Mouse (Mus musculus) WW6 (cell line): ENCODE measurements around the gene Hoxd3.

Experiments
- DNase-seq: peaks from one replicate; pipeline ENCODE4 v3.0.0-alpha.2; 2013; ENCODE audit warnings: low read depth, low spot score

Hoxd3 gene

GRCm38 (mm10) chr2:74678891-74679595 lies 32.7 kb upstream of the Hoxd3 start, which contains the start of gene Hoxd11:
TSS of gene Hoxd11 (plus strand) at chr2:74679557.
- DNase-seq = no peak

- DNase-seq = no peak
Observed at GRCm38 (mm10) chr2:74679596-74679971, 32.1 kb upstream of the Hoxd3 start.

GRCm38 (mm10) chr2:74679980-74680379 lies 31.7 kb upstream of the Hoxd3 start:
- DNase-seq = no peak

DNA sequence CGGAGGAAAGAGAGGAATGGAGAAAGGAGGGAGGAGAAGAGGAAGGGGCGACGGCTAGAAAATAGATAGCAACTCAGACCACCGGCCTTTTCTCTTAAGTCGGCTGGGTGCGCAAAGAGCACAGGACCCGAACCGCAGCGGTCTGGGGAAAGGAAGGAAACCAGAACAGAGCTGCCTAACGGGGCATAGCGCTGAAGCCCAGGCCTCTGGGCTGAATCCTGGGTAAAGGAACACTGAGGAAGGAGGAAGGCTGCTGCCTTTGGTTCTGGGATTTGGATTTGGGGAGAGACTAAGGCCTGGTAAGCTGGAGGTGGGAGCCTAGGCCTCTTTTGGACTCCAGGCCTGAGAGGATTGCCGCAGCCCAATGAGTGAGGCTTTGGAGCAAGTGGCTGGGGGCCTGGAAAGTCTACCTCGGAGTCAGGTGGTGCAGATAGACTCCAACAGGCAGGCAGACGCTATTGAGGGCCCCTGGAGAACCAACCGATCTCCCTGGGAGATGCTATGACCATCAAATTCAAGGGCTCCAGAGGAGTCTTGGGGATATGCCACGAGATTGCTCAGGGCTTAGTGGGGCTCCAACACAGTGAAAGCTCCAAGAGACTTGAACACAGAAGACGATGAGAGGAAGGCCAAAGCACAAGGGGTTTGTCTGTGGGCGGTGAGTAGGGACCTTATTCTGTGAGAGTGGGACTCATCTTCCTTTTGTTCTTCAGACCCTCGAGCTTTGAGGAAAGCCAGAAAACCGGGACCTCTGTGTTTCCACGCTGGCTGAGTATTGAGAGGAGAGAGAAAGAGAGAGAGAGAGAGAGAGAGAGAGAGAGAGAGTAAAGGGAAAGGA lies 30.9 kb upstream of the Hoxd3 start:
- no peak for DNase-seq

- DNase-seq = no peak
Observed at GRCm38 (mm10) chr2:74681594-74682531, 29.9 kb upstream of the Hoxd3 start.

DNA sequence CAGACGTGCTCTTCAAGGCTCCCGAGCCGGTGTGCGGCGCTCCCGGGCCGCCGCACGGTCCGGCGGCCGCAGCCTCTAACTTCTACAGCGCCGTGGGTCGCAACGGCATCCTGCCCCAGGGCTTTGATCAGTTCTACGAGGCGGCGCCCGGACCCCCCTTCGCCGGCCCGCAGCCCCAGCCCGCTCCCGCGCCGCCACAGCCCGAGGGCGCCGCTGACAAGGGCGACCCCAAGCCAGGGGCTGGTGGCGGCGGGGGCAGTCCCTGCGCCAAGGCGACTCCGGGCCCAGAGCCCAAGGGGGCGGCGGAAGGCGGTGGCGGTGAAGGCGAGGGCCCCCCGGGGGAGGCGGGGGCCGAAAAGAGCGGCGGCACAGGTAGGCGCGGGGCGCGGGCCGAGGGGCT lies 28.9 kb upstream of the Hoxd3 start:
- no peak for DNase-seq

GRCm38 (mm10) chr2:74683471-74683951 lies 28.2 kb upstream of the Hoxd3 start:
- no peak for DNase-seq

- DNase-seq = no peak
Observed at GRCm38 (mm10) chr2:74684106-74684505, 27.6 kb upstream of the Hoxd3 start.

DNA sequence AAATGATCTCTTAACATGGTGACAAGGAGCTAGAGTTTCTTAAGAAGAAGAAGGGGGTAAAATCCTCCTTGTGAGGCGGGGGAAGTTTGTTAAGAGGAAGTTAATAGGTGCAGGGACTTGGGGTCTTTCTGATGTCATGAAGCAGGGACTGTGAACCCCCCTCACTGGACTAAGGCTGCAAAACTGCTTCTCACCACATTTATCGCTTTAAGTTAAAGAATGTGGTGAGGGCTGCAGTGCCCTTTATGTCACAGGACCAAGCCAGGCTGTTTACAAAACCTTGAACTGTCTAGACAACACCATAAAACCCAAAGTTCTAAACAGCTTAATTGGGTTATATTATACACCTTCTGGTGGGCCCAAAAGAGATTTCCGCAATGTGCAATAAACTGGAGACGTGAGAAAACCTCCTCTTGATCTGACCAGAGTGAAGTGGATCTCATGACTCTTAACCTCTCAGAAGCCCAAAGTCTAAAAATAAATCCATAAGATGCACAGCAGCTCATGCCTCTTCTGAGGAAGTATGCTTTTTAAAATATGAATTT lies 26.6 kb upstream of the Hoxd3 start:
- DNase-seq = no peak

GRCm38 (mm10) chr2:74686301-74686987 lies 25.3 kb upstream of the Hoxd3 start:
- no peak for DNase-seq

DNA sequence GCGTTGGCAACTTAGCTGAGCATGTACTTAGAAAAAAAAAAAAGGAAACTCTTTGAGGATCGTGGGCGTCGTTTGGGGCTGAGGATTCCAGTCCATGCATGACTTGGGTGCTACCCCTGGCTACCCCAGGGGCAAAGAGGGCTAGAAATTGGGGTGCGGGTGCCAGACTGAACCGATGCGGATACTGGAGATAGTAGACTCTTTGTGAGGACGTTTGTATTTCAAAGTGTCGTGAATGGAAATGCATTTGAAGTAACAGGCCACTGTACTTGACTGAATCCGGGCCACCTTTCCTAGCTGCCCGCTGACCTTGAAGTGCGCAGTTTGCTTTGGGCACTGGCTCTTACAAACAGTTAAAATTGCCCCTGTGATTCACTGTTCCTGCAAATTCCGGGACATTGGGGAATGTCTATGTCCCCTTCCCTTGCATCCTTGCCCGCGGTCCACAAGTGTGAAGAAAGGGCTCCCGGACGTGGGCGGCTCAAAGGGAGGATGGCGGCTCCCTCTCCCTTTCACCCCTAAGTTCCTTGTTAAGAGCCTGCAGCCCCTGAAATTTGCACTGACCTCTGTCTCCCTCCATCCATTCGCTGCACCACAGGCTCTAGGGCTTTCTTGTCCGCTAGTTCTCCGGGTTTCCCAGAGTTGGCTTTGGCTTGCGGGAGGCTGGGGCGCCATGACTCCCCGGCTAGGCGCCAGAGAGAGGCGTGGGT lies 24.6 kb upstream of the Hoxd3 start:
- DNase-seq = no peak

- DNase-seq = no peak
Observed at GRCm38 (mm10) chr2:74687698-74688555, 23.8 kb upstream of the Hoxd3 start.

DNA sequence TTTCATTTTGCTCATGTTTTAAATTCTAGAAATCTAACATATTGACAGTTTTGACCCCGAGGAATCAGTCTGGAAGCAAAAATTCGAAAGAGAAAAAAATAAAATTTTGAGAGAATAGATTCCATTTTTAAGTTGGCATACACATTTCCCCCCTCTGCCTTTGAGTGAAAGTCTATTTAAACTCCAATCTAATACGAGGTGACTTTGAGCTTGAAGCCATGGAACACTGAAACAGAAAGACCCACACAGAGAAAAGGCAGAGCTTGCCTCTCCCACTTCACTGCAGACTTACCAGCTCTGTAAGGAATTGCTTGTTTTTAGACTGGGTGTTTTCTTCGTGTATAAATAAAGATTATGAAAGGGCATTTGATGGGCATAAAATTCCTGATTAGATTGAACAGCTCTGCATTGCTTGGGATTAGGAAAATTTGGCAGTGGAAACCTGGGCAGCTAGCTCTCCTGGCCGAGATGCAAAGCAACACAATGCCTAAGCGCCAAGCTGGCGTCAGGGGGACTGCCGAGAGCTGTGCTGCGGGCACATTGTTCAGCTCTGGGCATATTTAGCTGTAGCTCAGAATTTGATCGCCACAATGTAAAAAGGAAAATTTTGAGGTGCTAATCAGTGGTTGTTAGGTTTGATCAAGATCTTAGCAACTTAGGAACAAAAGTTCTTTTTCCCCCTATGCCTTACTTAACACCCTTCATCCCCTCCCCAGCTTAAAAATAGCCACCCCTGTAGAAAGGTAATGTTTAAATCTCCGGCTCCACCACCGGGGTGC lies 22.7 kb upstream of the Hoxd3 start:
- DNase-seq = no peak

GRCm38 (mm10) chr2:74689574-74690337 lies 22.0 kb upstream of the Hoxd3 start:
- DNase-seq = no peak

DNA sequence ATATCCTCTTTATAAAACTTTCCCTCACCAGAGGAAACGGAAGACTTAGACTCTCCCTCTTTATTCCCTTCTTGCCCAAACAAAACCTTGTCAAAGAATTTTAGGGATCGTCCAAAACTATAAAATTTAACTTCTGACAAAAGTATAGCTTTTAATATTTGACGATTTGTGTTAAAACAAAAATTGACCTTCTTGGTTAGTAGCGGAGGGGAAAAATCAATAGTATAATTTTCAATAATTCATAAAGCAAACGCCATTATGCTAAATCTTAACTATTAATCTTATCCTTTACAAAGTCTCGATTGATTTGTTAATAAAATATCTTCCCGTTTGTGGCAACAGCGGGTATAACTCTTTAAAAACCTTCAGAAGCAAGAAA lies 21.4 kb upstream of the Hoxd3 start:
- no peak for DNase-seq

- no peak for DNase-seq
Observed at GRCm38 (mm10) chr2:74691022-74691951, 20.4 kb upstream of the Hoxd3 start, which contains the start of gene Hoxd10. TSS of gene Hoxd10 (plus strand) at chr2:74691924.
